In genomic region chr9:112446981-112447380, GRCm38 (mm10) we compare ENCODE assay signal across 21 mouse cellular contexts.
DNase-seq lines count a peak whose midpoint lies in the region; ATAC-seq lines count a peak whose summit lies in the region.
"Had no signal": no experiment of that assay in that cellular context is flagged by ENCODE, and none has a peak within 500 bp of the region (broad histone marks: within the 10 kb centered on the region; RNA-seq: fewer than 3 reads in every experiment).

No protein-coding gene starts in this region.

- H3K9me3 ChIP-seq in hindbrain, embryonic 11.5 days (ENCODE audit: control insufficient read depth, low read length), result no peaks in the 10 kb centered on the region
- H3K9me3 ChIP-seq in hindbrain, embryonic 10.5 days, result no peaks in the 10 kb centered on the region
- H3K9me3 ChIP-seq in neural tube, embryonic 13.5 days, result no peaks in the 10 kb centered on the region
- no peaks in the 10 kb centered on the region for H3K9me3 ChIP-seq in neural tube, embryonic 15.5 days (replicated peaks)
- no peaks in the 10 kb centered on the region for H3K9me3 ChIP-seq in midbrain, embryonic 16.5 days (replicated peaks; ENCODE audit: control insufficient read depth, low read length, poor library complexity, severe bottlenecking)
- no peaks in the 10 kb centered on the region for H3K9me3 ChIP-seq in intestine, embryonic 15.5 days
- H3K9me3 ChIP-seq: embryonic facial prominence, embryonic 12.5 days; limb, embryonic 12.5 days; liver, embryonic 12.5 days had no signal

- 0 out of 2 replicates have a peak, but pooled peaks have one; percentile 19 for ATAC-seq in hindbrain, embryonic 11.5 days (ENCODE audit: low FRiP score)
- no peak for ATAC-seq in neural tube, embryonic 13.5 days (ENCODE audit: low read depth)
- ATAC-seq in neural tube, embryonic 15.5 days (ENCODE audit: low FRiP score), result no peak
- peak; percentile 56; the same call in 1 of the 2 replicates for ATAC-seq in midbrain, embryonic 16.5 days
- ATAC-seq in intestine, embryonic 15.5 days, result no peak
- ATAC-seq: liver, embryonic 12.5 days had no signal

- H3K36me3 ChIP-seq in hindbrain, embryonic 11.5 days (ENCODE audit: control insufficient read depth, insufficient read depth, low read length), result no peaks in the 10 kb centered on the region
- H3K36me3 ChIP-seq in hindbrain, embryonic 10.5 days, result no peaks in the 10 kb centered on the region
- no peaks in the 10 kb centered on the region for H3K36me3 ChIP-seq in neural tube, embryonic 13.5 days
- H3K36me3 ChIP-seq in neural tube, embryonic 15.5 days, result no peaks in the 10 kb centered on the region
- no peaks in the 10 kb centered on the region for H3K36me3 ChIP-seq in midbrain, embryonic 16.5 days (ENCODE audit: control insufficient read depth, insufficient read depth, low read length)
- no peaks in the 10 kb centered on the region for H3K36me3 ChIP-seq in intestine, embryonic 15.5 days
- H3K36me3 ChIP-seq: embryonic facial prominence, embryonic 12.5 days; limb, embryonic 12.5 days; liver, embryonic 12.5 days had no signal

- H3K4me3 ChIP-seq in hindbrain, embryonic 11.5 days (ENCODE audit: low read depth, low read length), result no peak overlapping the region
- no peak overlapping the region for H3K4me3 ChIP-seq in hindbrain, embryonic 10.5 days
- no peak overlapping the region for H3K4me3 ChIP-seq in neural tube, embryonic 13.5 days
- no peak overlapping the region for H3K4me3 ChIP-seq in neural tube, embryonic 15.5 days (replicated peaks)
- H3K4me3 ChIP-seq in midbrain, embryonic 16.5 days (ENCODE audit: low read depth, low read length), result no peak overlapping the region
- H3K4me3 ChIP-seq in intestine, embryonic 15.5 days (replicated peaks), result no peak overlapping the region
- H3K4me3 ChIP-seq: embryonic facial prominence, embryonic 12.5 days; erythroblast, embryonic 14.5 days; limb, embryonic 12.5 days; liver, embryonic 12.5 days had no signal

- no peak overlapping the region for H3K9ac ChIP-seq in hindbrain, embryonic 11.5 days (ENCODE audit: low read depth, low read length)
- H3K9ac ChIP-seq in neural tube, embryonic 13.5 days, result no peak overlapping the region
- no peak overlapping the region for H3K9ac ChIP-seq in neural tube, embryonic 15.5 days (replicated peaks)
- no peak overlapping the region for H3K9ac ChIP-seq in midbrain, embryonic 16.5 days (ENCODE audit: low read depth, low read length)
- no peak overlapping the region for H3K9ac ChIP-seq in intestine, embryonic 15.5 days
- H3K9ac ChIP-seq: embryonic facial prominence, embryonic 12.5 days; limb, embryonic 12.5 days; liver, embryonic 12.5 days; lung, embryonic 14.5 days had no signal

- WGBS in hindbrain, embryonic 11.5 days, result 65% methylated on average over 3 of the region's 3 CpGs
- 50% methylated on average over 3 of the region's 3 CpGs for WGBS in hindbrain, embryonic 10.5 days
- WGBS in neural tube, embryonic 13.5 days, result 76% methylated on average over 3 of the region's 3 CpGs
- WGBS in neural tube, embryonic 15.5 days, result 76% methylated on average over 3 of the region's 3 CpGs
- WGBS in midbrain, embryonic 16.5 days, result 32% methylated on average over 3 of the region's 3 CpGs
- WGBS in intestine, embryonic 15.5 days, result 81% methylated on average over 3 of the region's 3 CpGs

- no peak overlapping the region for H3K27ac ChIP-seq in hindbrain, embryonic 11.5 days (ENCODE audit: low read depth, low read length)
- no peak overlapping the region for H3K27ac ChIP-seq in hindbrain, embryonic 10.5 days
- 0 out of 2 replicates have a peak overlapping the region, but pooled peaks have one; percentile 24 for H3K27ac ChIP-seq in neural tube, embryonic 13.5 days (replicated peaks)
- no peak overlapping the region for H3K27ac ChIP-seq in neural tube, embryonic 15.5 days (replicated peaks)
- H3K27ac ChIP-seq in midbrain, embryonic 16.5 days (ENCODE audit: low read length), result peak overlapping the region; percentile 51
- H3K27ac ChIP-seq in intestine, embryonic 15.5 days, result no peak overlapping the region
- H3K27ac ChIP-seq: embryonic facial prominence, embryonic 12.5 days; limb, embryonic 12.5 days; liver, embryonic 12.5 days had no signal

- no peak for DNase-seq in hindbrain, embryonic 11.5 days (ENCODE audit: low spot score)
- DNase-seq in hindbrain, embryonic 10.5 days (ENCODE audit: low spot score), result no peak
- DNase-seq in urinary bladder, postnatal 14 days (ENCODE audit: low spot score), result no peak
- DNase-seq: adrenal gland, adult 8-10 months; B cell, adult 2 months; gastrocnemius, postnatal 10 days; heart, adult 11 months; heart, postnatal 36 days; kidney, adult 9 months; kidney, postnatal 36 days; lung, postnatal 4 days; right cerebral cortex, postnatal 25 days had no signal

- no peaks in the 10 kb centered on the region for H3K4me1 ChIP-seq in hindbrain, embryonic 11.5 days (replicated peaks; ENCODE audit: control insufficient read depth, insufficient read depth, low read length)
- H3K4me1 ChIP-seq in hindbrain, embryonic 10.5 days (replicated peaks), result peaks cover 4% of the 10 kb centered on the region; the same call in 1 of the 2 replicates
- H3K4me1 ChIP-seq in neural tube, embryonic 13.5 days (replicated peaks), result peaks cover 9% of the 10 kb centered on the region; the same call in 1 of the 2 replicates
- H3K4me1 ChIP-seq in neural tube, embryonic 15.5 days, result no peaks in the 10 kb centered on the region
- H3K4me1 ChIP-seq in midbrain, embryonic 16.5 days (ENCODE audit: control insufficient read depth, insufficient read depth, low read length), result peaks cover 6% of the 10 kb centered on the region; the same call in 1 of the 2 replicates
- no peaks in the 10 kb centered on the region for H3K4me1 ChIP-seq in intestine, embryonic 15.5 days (replicated peaks)
- H3K4me1 ChIP-seq: embryonic facial prominence, embryonic 12.5 days; limb, embryonic 12.5 days; liver, embryonic 12.5 days had no signal

- H3K4me2 ChIP-seq in hindbrain, embryonic 11.5 days (replicated peaks; ENCODE audit: low read depth, low read length), result no peak overlapping the region
- no peak overlapping the region for H3K4me2 ChIP-seq in neural tube, embryonic 13.5 days
- H3K4me2 ChIP-seq in neural tube, embryonic 15.5 days, result no peak overlapping the region
- no peak overlapping the region for H3K4me2 ChIP-seq in midbrain, embryonic 16.5 days (ENCODE audit: low read length)
- no peak overlapping the region for H3K4me2 ChIP-seq in intestine, embryonic 15.5 days (replicated peaks)
- H3K4me2 ChIP-seq: embryonic facial prominence, embryonic 12.5 days; limb, embryonic 12.5 days; liver, embryonic 12.5 days; lung, embryonic 14.5 days had no signal

- no peaks in the 10 kb centered on the region for H3K27me3 ChIP-seq in hindbrain, embryonic 11.5 days (ENCODE audit: control insufficient read depth, insufficient read depth, low read length)
- H3K27me3 ChIP-seq in hindbrain, embryonic 10.5 days (ENCODE audit: insufficient read depth, poor library complexity, severe bottlenecking), result no peaks in the 10 kb centered on the region
- H3K27me3 ChIP-seq in neural tube, embryonic 13.5 days, result no peaks in the 10 kb centered on the region
- no peaks in the 10 kb centered on the region for H3K27me3 ChIP-seq in neural tube, embryonic 15.5 days (replicated peaks)
- H3K27me3 ChIP-seq in midbrain, embryonic 16.5 days (ENCODE audit: control insufficient read depth, insufficient read depth, low read depth, low read length), result no peaks in the 10 kb centered on the region
- H3K27me3 ChIP-seq in intestine, embryonic 15.5 days (replicated peaks), result no peaks in the 10 kb centered on the region
- H3K27me3 ChIP-seq: embryonic facial prominence, embryonic 12.5 days; limb, embryonic 12.5 days; liver, embryonic 12.5 days had no signal

Comparison
In these comparisons a context has a peak if more than half of its experiments do, and no peak if none do; other contexts are left out.
1. H3K27ac ChIP-seq: peak in neural tube, embryonic 13.5 days (single experiment) and midbrain, embryonic 16.5 days (single experiment); none in hindbrain, embryonic 11.5 days (single experiment), hindbrain, embryonic 10.5 days (single experiment), neural tube, embryonic 15.5 days (single experiment) and intestine, embryonic 15.5 days (single experiment).
2. ATAC-seq: peak in hindbrain, embryonic 11.5 days (single experiment) and midbrain, embryonic 16.5 days (single experiment); none in neural tube, embryonic 13.5 days (single experiment), neural tube, embryonic 15.5 days (single experiment) and intestine, embryonic 15.5 days (single experiment).